Mouse (Mus musculus): ENCODE measurements at regions not wholly inside any gene's neighbourhood (a gene's known extent, or its start where the extent isn't known, plus 50 kb on each side); places are given as distances from the start of the nearest gene placed in this dataset.

GRCm38 (mm10) chr1:136791641-136792040, 166.9 kb downstream of the Zfp281 start:
- TF ChIP-seq TAL1 (IDR thresholded peaks at IDR 0.05; ENCODE audit: low read length) (no peak), USF2 (IDR thresholded peaks at IDR 0.05; ENCODE audit: borderline replicate concordance in 1 of 2, insufficient read depth in 1 of 2, low read depth in 1 of 2, low read length in 2 of 2) (no peak), POLR2A (IDR thresholded peaks at IDR 0.05; ENCODE audit: control insufficient read depth in 1 of 2, insufficient read depth in 1 of 2, low read depth in 1 of 2, low read length in 2 of 2, poor library complexity in 1 of 2) (no peak), CHD1 (IDR thresholded peaks at IDR 0.05; ENCODE audit: low read depth, low read length) (no peak), EP300 (IDR thresholded peaks at IDR 0.05; ENCODE audit: low read depth in 1 of 2, low read length in 2 of 2) (no peak), TCF12 (IDR thresholded peaks at IDR 0.05; ENCODE audit: low read depth, low read length) (no peak)
